Mouse (Mus musculus): ENCODE data around the gene Magi2. TPM values are rescaled to one million over a fixed set of nuclear protein-coding genes. Genes with fewer than 3 reads are reported as not detected.

Gene Magi2
- polyA plus RNA-seq, 1 experiment = 0.48 TPM

- Histone ChIP-seq H3K4me2 (ENCODE audit: low read depth) (no peak overlapping the region), H3ac (ENCODE audit: control insufficient read depth, insufficient read length) (no peak overlapping the region)
- no peak for TF ChIP-seq TCF3 (IDR thresholded peaks at IDR 0.05; ENCODE audit: insufficient read length, low read depth)
- no peak for TF ChIP-seq MAX (IDR thresholded peaks at IDR 0.05; ENCODE audit: low read depth)
- no peak for TF ChIP-seq CEBPB (IDR thresholded peaks at IDR 0.05; ENCODE audit: insufficient read depth, poor library complexity, severe bottlenecking)
- no peak for TF ChIP-seq POLR2A (IDR thresholded peaks at IDR 0.05; ENCODE audit: insufficient read length, low read depth)
- no peak for TF ChIP-seq SRF (IDR thresholded peaks at IDR 0.05; ENCODE audit: control insufficient read depth, insufficient read length, low read depth)
- TF ChIP-seq MYOG (IDR thresholded peaks at IDR 0.05; ENCODE audit: control insufficient read depth in 1 of 3, insufficient read depth in 1 of 3, insufficient read length in 2 of 3, low read depth in 2 of 3) = no peak
- no peak for TF ChIP-seq E2F4 (IDR thresholded peaks at IDR 0.05; ENCODE audit: insufficient read depth)
- no peak for TF ChIP-seq POLR2AphosphoS2 (IDR thresholded peaks at IDR 0.05; ENCODE audit: insufficient read length, low read depth)
- no peak for TF ChIP-seq MYOD1 (IDR thresholded peaks at IDR 0.05; ENCODE audit: control insufficient read depth in 1 of 3, insufficient read length in 2 of 3, low read depth in 2 of 3)
- TF ChIP-seq REST (IDR thresholded peaks at IDR 0.05; ENCODE audit: insufficient read depth, insufficient read length) = no peak
These were observed 1048.8 kb downstream of the Magi2 start for GRCm38 (mm10) chr5:20275632-20276031.

GRCm38 (mm10) chr5:20285080-20285840, 1058.4 kb downstream of the Magi2 start:
- H3K4me3 ChIP-seq = no peak overlapping the region
- no peaks in the 10 kb centered on the region for H3K79me2 ChIP-seq (ENCODE audit: control insufficient read depth, insufficient read depth)
- H3K4me2 ChIP-seq (ENCODE audit: low read depth) = no peak overlapping the region

More at GRCm38 (mm10) chr5:20275632-20276031, 1048.8 kb downstream of the Magi2 start:
- Histone ChIP-seq H3K4me3 (no peak overlapping the region), H3K27me3 (ENCODE audit: control insufficient read depth, insufficient read depth, insufficient read length) (no peaks in the 10 kb centered on the region), H3K36me3 (ENCODE audit: control insufficient read depth, insufficient read depth) (no peaks in the 10 kb centered on the region), H3K79me2 (ENCODE audit: control insufficient read depth, insufficient read depth) (no peaks in the 10 kb centered on the region)

GRCm38 (mm10) chr5:20294521-20294920, 1067.7 kb downstream of the Magi2 start:
- Histone ChIP-seq H3ac (ENCODE audit: control insufficient read depth, insufficient read length) (no peak overlapping the region), H3K4me3 (no peak overlapping the region), H3K36me3 (ENCODE audit: control insufficient read depth, insufficient read depth) (no peaks in the 10 kb centered on the region), H3K79me2 (ENCODE audit: control insufficient read depth, insufficient read depth) (no peaks in the 10 kb centered on the region), H3K27me3 (ENCODE audit: control insufficient read depth, insufficient read depth, insufficient read length) (no peaks in the 10 kb centered on the region), H3K4me2 (ENCODE audit: low read depth) (no peak overlapping the region)
- TF ChIP-seq POLR2A (IDR thresholded peaks at IDR 0.05; ENCODE audit: insufficient read length, low read depth) (no peak), REST (IDR thresholded peaks at IDR 0.05; ENCODE audit: insufficient read depth, insufficient read length) (no peak), MAX (IDR thresholded peaks at IDR 0.05; ENCODE audit: low read depth) (no peak), MYOG (IDR thresholded peaks at IDR 0.05; ENCODE audit: control insufficient read depth in 1 of 3, insufficient read depth in 1 of 3, insufficient read length in 2 of 3, low read depth in 2 of 3) (no peak), SRF (IDR thresholded peaks at IDR 0.05; ENCODE audit: control insufficient read depth, insufficient read length, low read depth) (no peak), E2F4 (IDR thresholded peaks at IDR 0.05; ENCODE audit: insufficient read depth) (no peak), CEBPB (IDR thresholded peaks at IDR 0.05; ENCODE audit: insufficient read depth, poor library complexity, severe bottlenecking) (no peak), POLR2AphosphoS2 (IDR thresholded peaks at IDR 0.05; ENCODE audit: insufficient read length, low read depth) (no peak), USF1 (IDR thresholded peaks at IDR 0.05; ENCODE audit: low read depth) (no peak), TCF3 (IDR thresholded peaks at IDR 0.05; ENCODE audit: insufficient read length, low read depth) (no peak), MYOD1 (IDR thresholded peaks at IDR 0.05; ENCODE audit: control insufficient read depth in 1 of 3, insufficient read length in 2 of 3, low read depth in 2 of 3) (no peak), TCF12 (IDR thresholded peaks at IDR 0.05; ENCODE audit: insufficient read depth, poor library complexity, severe bottlenecking) (no peak)

More at GRCm38 (mm10) chr5:20285080-20285840, 1058.4 kb downstream of the Magi2 start:
- H3K27me3 ChIP-seq (ENCODE audit: control insufficient read depth, insufficient read depth, insufficient read length) = no peaks in the 10 kb centered on the region
- H3ac ChIP-seq (ENCODE audit: control insufficient read depth, insufficient read length) = no peak overlapping the region
- H3K36me3 ChIP-seq (ENCODE audit: control insufficient read depth, insufficient read depth) = no peaks in the 10 kb centered on the region
- no peak for TF ChIP-seq REST (IDR thresholded peaks at IDR 0.05; ENCODE audit: insufficient read depth, insufficient read length)
- no peak for TF ChIP-seq MAX (IDR thresholded peaks at IDR 0.05; ENCODE audit: low read depth)
- no peak for TF ChIP-seq USF1 (IDR thresholded peaks at IDR 0.05; ENCODE audit: low read depth)
- no peak for TF ChIP-seq POLR2A (IDR thresholded peaks at IDR 0.05; ENCODE audit: insufficient read length, low read depth)
- no peak for TF ChIP-seq E2F4 (IDR thresholded peaks at IDR 0.05; ENCODE audit: insufficient read depth)
- no peak for TF ChIP-seq TCF12 (IDR thresholded peaks at IDR 0.05; ENCODE audit: insufficient read depth, poor library complexity, severe bottlenecking)
- no peak for TF ChIP-seq TCF3 (IDR thresholded peaks at IDR 0.05; ENCODE audit: insufficient read length, low read depth)
- TF ChIP-seq POLR2AphosphoS2 (IDR thresholded peaks at IDR 0.05; ENCODE audit: insufficient read length, low read depth) = no peak
- no peak for TF ChIP-seq SRF (IDR thresholded peaks at IDR 0.05; ENCODE audit: control insufficient read depth, insufficient read length, low read depth)
- no peak for TF ChIP-seq MYOG (IDR thresholded peaks at IDR 0.05; ENCODE audit: control insufficient read depth in 1 of 3, insufficient read depth in 1 of 3, insufficient read length in 2 of 3, low read depth in 2 of 3)
- TF ChIP-seq MYOD1 (IDR thresholded peaks at IDR 0.05; ENCODE audit: control insufficient read depth in 1 of 3, insufficient read length in 2 of 3, low read depth in 2 of 3) = no peak
- no peak for TF ChIP-seq CEBPB (IDR thresholded peaks at IDR 0.05; ENCODE audit: insufficient read depth, poor library complexity, severe bottlenecking)

GRCm38 (mm10) chr5:20299816-20300215, 1073.0 kb downstream of the Magi2 start:
- TF ChIP-seq POLR2AphosphoS2 (IDR thresholded peaks at IDR 0.05; ENCODE audit: insufficient read length, low read depth) = no peak
- TF ChIP-seq USF1 (IDR thresholded peaks at IDR 0.05; ENCODE audit: low read depth) = no peak
- no peak for TF ChIP-seq TCF12 (IDR thresholded peaks at IDR 0.05; ENCODE audit: insufficient read depth, poor library complexity, severe bottlenecking)
- no peak for TF ChIP-seq E2F4 (IDR thresholded peaks at IDR 0.05; ENCODE audit: insufficient read depth)
- TF ChIP-seq REST (IDR thresholded peaks at IDR 0.05; ENCODE audit: insufficient read depth, insufficient read length) = no peak
- no peak for TF ChIP-seq MAX (IDR thresholded peaks at IDR 0.05; ENCODE audit: low read depth)
- no peak for TF ChIP-seq MYOG (IDR thresholded peaks at IDR 0.05; ENCODE audit: control insufficient read depth in 1 of 3, insufficient read depth in 1 of 3, insufficient read length in 2 of 3, low read depth in 2 of 3)
- TF ChIP-seq MYOD1 (IDR thresholded peaks at IDR 0.05; ENCODE audit: control insufficient read depth in 1 of 3, insufficient read length in 2 of 3, low read depth in 2 of 3) = no peak
- no peak for TF ChIP-seq CEBPB (IDR thresholded peaks at IDR 0.05; ENCODE audit: insufficient read depth, poor library complexity, severe bottlenecking)
- no peak for TF ChIP-seq TCF3 (IDR thresholded peaks at IDR 0.05; ENCODE audit: insufficient read length, low read depth)
- Histone ChIP-seq H3K36me3 (ENCODE audit: control insufficient read depth, insufficient read depth) (no peaks in the 10 kb centered on the region), H3K27me3 (ENCODE audit: control insufficient read depth, insufficient read depth, insufficient read length) (no peaks in the 10 kb centered on the region), H3ac (ENCODE audit: control insufficient read depth, insufficient read length) (no peak overlapping the region), H3K4me2 (ENCODE audit: low read depth) (no peak overlapping the region), H3K4me3 (no peak overlapping the region), H3K79me2 (ENCODE audit: control insufficient read depth, insufficient read depth) (no peaks in the 10 kb centered on the region)

Measured in myocyte (in vitro differentiated cells).